Mouse (Mus musculus): ENCODE data around the gene Adipoq. TPM values are rescaled to one million over a fixed set of nuclear protein-coding genes. Genes with fewer than 3 reads are reported as not detected.

The Adipoq gene
- total and polyA plus RNA-seq, 3 experiments, result 5.9 to 52.5 (median 13.6) TPM

GRCm38 (mm10) chr16:23123104-23123503, 23.2 kb upstream of the Adipoq start:
- H3K4me3 ChIP-seq, result no peak overlapping the region
- no peak overlapping the region for H3K27ac ChIP-seq
- no peak overlapping the region for H3K9ac ChIP-seq (ENCODE audit: low read depth, low read length)
- no peaks in the 10 kb centered on the region for H3K27me3 ChIP-seq (ENCODE audit: control insufficient read depth, insufficient read depth, low read length)
- H3K79me2 ChIP-seq (replicated peaks; ENCODE audit: control insufficient read depth, insufficient read depth, low read length), result 0 out of 2 replicates have a peak, but pooled peaks cover 1% of the 10 kb centered on the region
- intact Hi-C loops (cut with DNase I), result no loop called here
- no peaks in the 10 kb centered on the region for H3K4me1 ChIP-seq (ENCODE audit: control insufficient read depth, insufficient read depth, low read length)
- TF ChIP-seq POLR2A (IDR thresholded peaks at IDR 0.05; ENCODE audit: insufficient read depth, low read depth, low read length), result no peak
- TF ChIP-seq EP300 (IDR thresholded peaks at IDR 0.05; ENCODE audit: insufficient read depth, low read depth, low read length), result no peak
- TF ChIP-seq CTCF (IDR thresholded peaks at IDR 0.05), result no peak
- H3K36me3 ChIP-seq (ENCODE audit: control insufficient read depth, insufficient read depth, low read length), result no peaks in the 10 kb centered on the region
- WGBS, result 93% methylated on average over 4 of the region's 4 CpGs
- DNase-seq, result no peak

GRCm38 (mm10) chr16:23124398-23124797, 21.9 kb upstream of the Adipoq start:
- Histone ChIP-seq H3K27me3 (ENCODE audit: control insufficient read depth, insufficient read depth, low read length) (no peaks in the 10 kb centered on the region), H3K4me3 (no peak overlapping the region), H3K79me2 (replicated peaks; ENCODE audit: control insufficient read depth, insufficient read depth, low read length) (0 out of 2 replicates have a peak, but pooled peaks cover 1% of the 10 kb centered on the region), H3K27ac (no peak overlapping the region), H3K4me1 (ENCODE audit: control insufficient read depth, insufficient read depth, low read length) (peaks cover 2% of the 10 kb centered on the region; the same call in 1 of the 2 replicates), H3K9ac (ENCODE audit: low read depth, low read length) (no peak overlapping the region), H3K36me3 (ENCODE audit: control insufficient read depth, insufficient read depth, low read length) (no peaks in the 10 kb centered on the region)
- intact Hi-C loops (cut with DNase I), result no loop called here
- 90% methylated on average over 4 of the region's 4 CpGs for WGBS
- TF ChIP-seq CTCF (IDR thresholded peaks at IDR 0.05) (no peak), EP300 (IDR thresholded peaks at IDR 0.05; ENCODE audit: insufficient read depth, low read depth, low read length) (no peak), POLR2A (IDR thresholded peaks at IDR 0.05; ENCODE audit: insufficient read depth, low read depth, low read length) (no peak)
- DNase-seq, result no peak

- H3K36me3 ChIP-seq (ENCODE audit: control insufficient read depth, insufficient read depth, low read length), result no peaks in the 10 kb centered on the region
- H3K4me3 ChIP-seq, result peak overlapping the region; percentile 80
- 0 out of 2 replicates have a peak, but pooled peaks cover 1% of the 10 kb centered on the region for H3K79me2 ChIP-seq (replicated peaks; ENCODE audit: control insufficient read depth, insufficient read depth, low read length)
- TF ChIP-seq EP300 (IDR thresholded peaks at IDR 0.05; ENCODE audit: insufficient read depth, low read depth, low read length), result no peak
- no peak for TF ChIP-seq POLR2A (IDR thresholded peaks at IDR 0.05; ENCODE audit: insufficient read depth, low read depth, low read length)
- no peak for TF ChIP-seq CTCF (IDR thresholded peaks at IDR 0.05)
- peak overlapping the region; percentile 96 for H3K27ac ChIP-seq
- no peak for DNase-seq
- no peaks in the 10 kb centered on the region for H3K27me3 ChIP-seq (ENCODE audit: control insufficient read depth, insufficient read depth, low read length)
- peak overlapping the region; percentile 70 for H3K9ac ChIP-seq (ENCODE audit: low read depth, low read length)
- intact Hi-C loops (cut with DNase I), result loop anchor here (1.0 kb wide), 1 partner anchor 20 kb away; the partner anchor contains the start of gene Eif4a2
- WGBS, result 2% methylated on average over 4 of the region's 4 CpGs
- peaks cover 2% of the 10 kb centered on the region; the same call in 1 of the 2 replicates for H3K4me1 ChIP-seq (ENCODE audit: control insufficient read depth, insufficient read depth, low read length)
Observed at GRCm38 (mm10) chr16:23127311-23127672, 19.0 kb upstream of the Adipoq start.

- intact Hi-C loops (cut with DNase I), result loop anchor here (1.0 kb wide), 1 partner anchor 21 kb away; the partner anchor contains the start of gene Eif4a2
Observed at GRCm38 (mm10) chr16:23127673-23128375, 18.5 kb upstream of the Adipoq start, which contains the start of gene Rfc4. Gene Rfc4 (minus strand): TSS chr16:23127737.

GRCm38 (mm10) chr16:23130303-23130702, 16.0 kb upstream of the Adipoq start:
- intact Hi-C loops (cut with DNase I), result no loop called here

More at GRCm38 (mm10) chr16:23127673-23128375, 18.5 kb upstream of the Adipoq start, which contains the start of gene Rfc4:
- Histone ChIP-seq H3K27ac (peak within 1 kb of the TSS; percentile 96), H3K36me3 (ENCODE audit: control insufficient read depth, insufficient read depth, low read length) (no peaks in the 10 kb centered on the region), H3K4me3 (peak within 1 kb of the TSS; percentile 80), H3K79me2 (replicated peaks; ENCODE audit: control insufficient read depth, insufficient read depth, low read length) (0 out of 2 replicates have a peak, but pooled peaks cover 1% of the 10 kb centered on the region), H3K9ac (ENCODE audit: low read depth, low read length) (peak within 1 kb of the TSS; percentile 87), H3K4me1 (ENCODE audit: control insufficient read depth, insufficient read depth, low read length) (peaks cover 2% of the 10 kb centered on the region; the same call in 1 of the 2 replicates), H3K27me3 (ENCODE audit: control insufficient read depth, insufficient read depth, low read length) (no peaks in the 10 kb centered on the region)
- TF ChIP-seq EP300 (IDR thresholded peaks at IDR 0.05; ENCODE audit: insufficient read depth, low read depth, low read length) (0 out of 2 replicates have a peak, but pooled peaks have one; percentile 41), POLR2A (IDR thresholded peaks at IDR 0.05; ENCODE audit: insufficient read depth, low read depth, low read length) (peak; percentile 91), CTCF (IDR thresholded peaks at IDR 0.05) (peak; percentile 61)
- WGBS, result under 1% methylated on average over 51 of the region's 51 CpGs
- DNase-seq, result peak; percentile 95 to 97

More at GRCm38 (mm10) chr16:23130303-23130702, 16.0 kb upstream of the Adipoq start:
- H3K27ac ChIP-seq, result no peak overlapping the region
- TF ChIP-seq EP300 (IDR thresholded peaks at IDR 0.05; ENCODE audit: insufficient read depth, low read depth, low read length) (no peak), POLR2A (IDR thresholded peaks at IDR 0.05; ENCODE audit: insufficient read depth, low read depth, low read length) (no peak), CTCF (IDR thresholded peaks at IDR 0.05) (no peak)
- 86% methylated on average over 3 of the region's 3 CpGs for WGBS
- H3K4me3 ChIP-seq, result no peak overlapping the region
- H3K9ac ChIP-seq (ENCODE audit: low read depth, low read length), result no peak overlapping the region
- no peaks in the 10 kb centered on the region for H3K27me3 ChIP-seq (ENCODE audit: control insufficient read depth, insufficient read depth, low read length)
- no peaks in the 10 kb centered on the region for H3K36me3 ChIP-seq (ENCODE audit: control insufficient read depth, insufficient read depth, low read length)
- H3K79me2 ChIP-seq (replicated peaks; ENCODE audit: control insufficient read depth, insufficient read depth, low read length), result 0 out of 2 replicates have a peak, but pooled peaks cover 1% of the 10 kb centered on the region
- peaks cover 2% of the 10 kb centered on the region; the same call in 1 of the 2 replicates for H3K4me1 ChIP-seq (ENCODE audit: control insufficient read depth, insufficient read depth, low read length)
- no peak for DNase-seq

Data from heart, adult 2 months (tissue).